Mouse (Mus musculus): ENCODE results near the gene Tcf21. TPM values are rescaled to one million over a fixed set of nuclear protein-coding genes. Genes with fewer than 3 reads are reported as not detected.

Gene Tcf21
- polyA plus RNA-seq, 1 experiment from 2014 or later, result 0.26 TPM

DNA sequence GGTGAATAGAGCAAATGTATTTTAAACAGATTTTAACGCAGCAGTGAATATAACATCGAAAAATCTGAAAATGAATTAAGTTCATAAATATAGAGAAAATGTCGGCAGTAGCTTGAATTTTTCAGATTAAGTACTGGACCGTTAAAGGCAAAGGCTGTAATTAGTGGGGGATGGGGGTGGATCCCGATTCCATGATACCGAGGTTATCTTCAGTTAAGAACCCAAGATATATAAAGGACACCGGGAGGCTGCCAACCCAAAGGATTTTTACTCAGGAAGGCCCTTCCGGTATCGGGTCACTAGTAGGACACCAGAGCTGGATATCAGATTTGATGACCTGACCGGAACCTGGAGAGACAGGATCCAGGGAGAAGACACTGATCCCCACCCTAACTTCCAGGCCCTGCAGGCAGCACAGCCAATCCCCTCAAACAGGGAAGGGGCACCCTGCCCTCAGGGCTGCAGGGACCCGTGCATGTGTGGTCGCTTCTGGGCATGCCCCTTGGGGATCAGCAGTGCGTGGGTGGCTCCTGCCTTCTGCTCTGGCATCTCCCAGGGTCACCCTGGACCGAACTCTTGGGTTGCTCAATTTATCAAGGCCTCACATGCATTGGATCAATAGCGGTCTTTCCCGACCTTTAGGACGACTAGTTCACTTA lies 22.9 kb upstream of the Tcf21 start:
- Histone ChIP-seq H3K27ac (ENCODE audit: low read depth, low read length) (no peak overlapping the region), H3K4me2 (replicated peaks; ENCODE audit: low read depth, low read length) (no peak overlapping the region), H3K9ac (ENCODE audit: low read depth, low read length) (no peak overlapping the region), H3K27me3 (ENCODE audit: control insufficient read depth, insufficient read depth, low read length) (peaks cover 53% of the 10 kb centered on the region), H3K4me1 (replicated peaks; ENCODE audit: control insufficient read depth, insufficient read depth, low read length) (no peaks in the 10 kb centered on the region), H3K36me3 (ENCODE audit: control insufficient read depth, insufficient read depth, low read length) (no peaks in the 10 kb centered on the region), H3K9me3 (ENCODE audit: control insufficient read depth, low read length) (no peaks in the 10 kb centered on the region), H3K4me3 (ENCODE audit: low read depth, low read length) (no peak overlapping the region)
- DNase-seq (ENCODE audit: low spot score) (no peak), ATAC-seq (ENCODE audit: low FRiP score) (peak; percentile 51; the same call in 1 of the 2 replicates)
- 3% methylated on average over 17 of the region's 17 CpGs for WGBS

DNA sequence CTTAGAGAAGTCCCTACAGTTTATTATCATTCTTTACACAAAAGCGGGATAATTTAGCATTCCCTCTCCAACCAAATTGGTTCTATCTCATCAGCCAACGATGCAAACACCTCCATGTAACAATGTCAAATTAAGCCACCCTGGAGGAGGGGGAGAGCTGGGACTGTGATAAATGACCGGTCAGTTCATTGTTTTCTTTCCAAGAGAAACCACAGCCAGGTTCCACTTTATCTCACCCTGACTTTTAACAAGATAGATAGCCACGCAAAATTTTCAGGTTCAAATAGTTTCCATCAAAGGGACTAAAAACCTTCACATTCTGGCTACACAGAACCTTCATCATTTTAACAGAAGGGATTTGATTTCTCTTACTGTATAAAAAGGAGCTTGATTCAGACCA lies 22.1 kb upstream of the Tcf21 start:
- Histone ChIP-seq H3K9me3 (ENCODE audit: control insufficient read depth, low read length) (no peaks in the 10 kb centered on the region), H3K27me3 (ENCODE audit: control insufficient read depth, insufficient read depth, low read length) (peaks cover 57% of the 10 kb centered on the region), H3K4me1 (replicated peaks; ENCODE audit: control insufficient read depth, insufficient read depth, low read length) (no peaks in the 10 kb centered on the region), H3K27ac (ENCODE audit: low read depth, low read length) (no peak overlapping the region), H3K4me3 (ENCODE audit: low read depth, low read length) (no peak overlapping the region), H3K4me2 (replicated peaks; ENCODE audit: low read depth, low read length) (no peak overlapping the region), H3K9ac (ENCODE audit: low read depth, low read length) (no peak overlapping the region), H3K36me3 (ENCODE audit: control insufficient read depth, insufficient read depth, low read length) (no peaks in the 10 kb centered on the region)
- DNase-seq (ENCODE audit: low spot score) (peak; percentile 34), ATAC-seq (ENCODE audit: low FRiP score) (no peak)
- WGBS, result 2% methylated on average over 4 of the region's 4 CpGs

DNA sequence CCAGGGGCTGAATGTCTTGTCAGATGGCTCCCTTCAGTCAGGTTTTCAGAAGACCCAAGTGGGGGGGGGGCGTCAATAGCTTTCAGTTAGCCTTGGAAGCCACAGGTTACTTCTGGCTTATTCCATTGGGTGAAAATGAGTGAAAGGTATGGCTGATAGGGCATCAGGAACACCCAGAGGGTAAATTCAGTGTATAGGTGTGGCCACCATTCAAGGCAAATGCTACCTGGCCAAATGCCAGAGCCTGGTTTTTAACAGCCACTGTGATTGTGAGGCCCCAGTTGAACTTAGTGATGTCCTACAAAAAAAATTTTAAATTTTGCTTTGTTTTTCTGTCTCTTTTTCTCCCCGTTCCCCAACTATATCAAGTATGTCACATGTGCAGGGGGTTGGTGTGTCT lies 6.3 kb upstream of the Tcf21 start:
- WGBS, result 88% methylated on average over 2 of the region's 2 CpGs
- H3K4me1 ChIP-seq (replicated peaks; ENCODE audit: control insufficient read depth, insufficient read depth, low read length), result no peaks in the 10 kb centered on the region
- no peak overlapping the region for H3K9ac ChIP-seq (ENCODE audit: low read depth, low read length)
- H3K9me3 ChIP-seq (ENCODE audit: control insufficient read depth, low read length), result no peaks in the 10 kb centered on the region
- ATAC-seq (ENCODE audit: low FRiP score) (no peak), DNase-seq (ENCODE audit: low spot score) (no peak)
- H3K4me3 ChIP-seq (ENCODE audit: low read depth, low read length), result no peak overlapping the region
- peaks cover 29% of the 10 kb centered on the region for H3K27me3 ChIP-seq (ENCODE audit: control insufficient read depth, insufficient read depth, low read length)
- no peaks in the 10 kb centered on the region for H3K36me3 ChIP-seq (ENCODE audit: control insufficient read depth, insufficient read depth, low read length)
- H3K27ac ChIP-seq (ENCODE audit: low read depth, low read length), result no peak overlapping the region
- no peak overlapping the region for H3K4me2 ChIP-seq (replicated peaks; ENCODE audit: low read depth, low read length)

DNA sequence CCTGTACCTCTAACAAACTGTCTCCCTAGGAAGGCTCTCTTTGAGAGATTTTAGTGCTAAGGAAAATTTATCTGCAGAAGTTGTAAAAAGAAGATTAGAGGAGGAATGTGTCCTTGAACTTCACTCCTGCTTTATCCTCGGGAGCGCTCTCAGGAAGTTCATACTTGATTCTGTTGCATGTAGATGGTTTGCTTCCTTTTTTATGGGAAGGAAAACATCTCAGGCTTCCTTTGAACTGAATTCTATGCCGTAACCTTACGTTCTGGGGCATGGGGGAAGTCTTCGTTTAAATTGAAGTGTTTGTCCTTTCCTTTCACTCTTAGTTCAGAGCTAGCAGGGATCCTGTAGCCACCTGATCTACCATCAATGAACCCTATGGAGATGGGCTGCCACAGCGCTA lies 2.9 kb upstream of the Tcf21 start:
- no peak for DNase-seq (ENCODE audit: low spot score)
- H3K4me2 ChIP-seq (replicated peaks; ENCODE audit: low read depth, low read length), result no peak overlapping the region
- H3K27me3 ChIP-seq (ENCODE audit: control insufficient read depth, insufficient read depth, low read length), result peaks cover 58% of the 10 kb centered on the region
- H3K27ac ChIP-seq (ENCODE audit: low read depth, low read length), result no peak overlapping the region
- no peak overlapping the region for H3K9ac ChIP-seq (ENCODE audit: low read depth, low read length)
- H3K4me1 ChIP-seq (replicated peaks; ENCODE audit: control insufficient read depth, insufficient read depth, low read length), result no peaks in the 10 kb centered on the region; the same call in 1 of the 2 replicates
- no peak for ATAC-seq (ENCODE audit: low FRiP score)
- no peak overlapping the region for H3K4me3 ChIP-seq (ENCODE audit: low read depth, low read length)
- no peaks in the 10 kb centered on the region for H3K9me3 ChIP-seq (ENCODE audit: control insufficient read depth, low read length)
- H3K36me3 ChIP-seq (ENCODE audit: control insufficient read depth, insufficient read depth, low read length), result no peaks in the 10 kb centered on the region
- 11% methylated on average over 6 of the region's 6 CpGs for WGBS

DNA sequence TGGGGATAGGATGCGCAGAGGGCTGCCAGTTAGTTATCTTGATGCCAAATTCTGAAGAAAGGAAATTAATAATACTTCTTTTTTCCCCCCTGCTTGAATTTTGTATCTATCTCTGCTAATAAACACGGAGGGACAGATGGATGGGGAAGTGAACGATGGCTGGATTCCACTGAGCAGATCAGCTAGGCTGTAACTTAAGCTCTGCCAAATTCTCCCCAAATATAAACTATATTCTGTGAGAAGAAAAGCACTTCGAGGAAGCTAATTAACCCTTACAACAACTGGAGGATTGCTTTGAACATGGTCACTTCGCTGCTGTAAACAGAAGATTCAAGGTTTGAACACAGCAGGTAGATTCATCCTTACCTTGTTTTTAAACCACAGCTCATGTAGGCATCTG lies 2.5 kb upstream of the Tcf21 start:
- no peak overlapping the region for H3K4me2 ChIP-seq (replicated peaks; ENCODE audit: low read depth, low read length)
- no peaks in the 10 kb centered on the region for H3K9me3 ChIP-seq (ENCODE audit: control insufficient read depth, low read length)
- WGBS, result 16% methylated on average over 5 of the region's 5 CpGs
- DNase-seq (ENCODE audit: low spot score) (no peak), ATAC-seq (ENCODE audit: low FRiP score) (no peak)
- H3K27me3 ChIP-seq (ENCODE audit: control insufficient read depth, insufficient read depth, low read length), result peaks cover 62% of the 10 kb centered on the region
- no peak overlapping the region for H3K27ac ChIP-seq (ENCODE audit: low read depth, low read length)
- H3K9ac ChIP-seq (ENCODE audit: low read depth, low read length), result no peak overlapping the region
- H3K4me1 ChIP-seq (replicated peaks; ENCODE audit: control insufficient read depth, insufficient read depth, low read length), result no peaks in the 10 kb centered on the region; the same call in 1 of the 2 replicates
- H3K4me3 ChIP-seq (ENCODE audit: low read depth, low read length), result no peak overlapping the region
- no peaks in the 10 kb centered on the region for H3K36me3 ChIP-seq (ENCODE audit: control insufficient read depth, insufficient read depth, low read length)

DNA sequence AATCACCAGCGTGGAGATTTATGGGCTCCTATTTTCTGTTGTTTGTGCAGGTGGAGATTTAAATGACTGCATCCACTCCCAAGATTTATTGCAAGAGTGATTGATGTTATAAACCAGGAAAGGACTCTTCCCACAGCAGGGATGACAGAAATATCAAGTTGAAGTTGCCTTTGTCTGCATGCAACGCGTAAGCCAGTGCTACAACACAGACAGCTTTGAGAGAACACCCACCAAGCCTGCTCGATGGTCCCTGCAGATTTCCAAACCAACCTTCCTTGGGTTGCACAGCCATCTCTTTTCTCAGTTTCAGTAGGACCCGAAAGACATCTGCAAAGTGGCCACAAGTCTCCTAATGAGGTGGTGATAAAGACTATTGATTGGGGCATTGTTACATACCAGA lies 1.7 kb upstream of the Tcf21 start:
- no peak for ATAC-seq (ENCODE audit: low FRiP score)
- Histone ChIP-seq H3K9ac (ENCODE audit: low read depth, low read length) (no peak overlapping the region), H3K4me2 (replicated peaks; ENCODE audit: low read depth, low read length) (no peak overlapping the region), H3K27ac (ENCODE audit: low read depth, low read length) (no peak overlapping the region), H3K4me1 (replicated peaks; ENCODE audit: control insufficient read depth, insufficient read depth, low read length) (no peaks in the 10 kb centered on the region; the same call in 1 of the 2 replicates), H3K9me3 (ENCODE audit: control insufficient read depth, low read length) (no peaks in the 10 kb centered on the region), H3K27me3 (ENCODE audit: control insufficient read depth, insufficient read depth, low read length) (peaks cover 65% of the 10 kb centered on the region), H3K4me3 (ENCODE audit: low read depth, low read length) (no peak overlapping the region), H3K36me3 (ENCODE audit: control insufficient read depth, insufficient read depth, low read length) (no peaks in the 10 kb centered on the region)
- peak; percentile 46 for DNase-seq (ENCODE audit: low spot score)
- WGBS, result 3% methylated on average over 5 of the region's 5 CpGs

DNA sequence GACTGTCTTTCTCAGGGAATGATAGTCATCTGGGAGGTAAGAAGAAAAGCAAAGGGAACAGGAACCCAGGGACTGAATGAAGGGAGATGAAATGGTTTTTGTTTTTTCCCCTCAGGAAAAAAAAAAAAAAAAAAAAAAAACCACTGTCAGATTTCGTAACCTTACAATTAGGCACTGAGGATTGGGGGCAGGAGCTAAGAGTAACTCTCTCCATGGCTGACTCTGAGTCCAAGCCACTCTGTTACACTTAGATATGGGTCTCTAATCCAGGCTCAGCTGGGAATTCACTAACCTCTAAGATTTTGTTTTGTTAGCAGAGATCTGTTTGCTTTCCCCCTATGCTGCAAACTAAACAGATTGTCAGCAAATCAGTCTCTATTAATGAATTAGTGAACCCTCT lies 1.3 kb upstream of the Tcf21 start:
- no peak overlapping the region for H3K27ac ChIP-seq (ENCODE audit: low read depth, low read length)

DNA sequence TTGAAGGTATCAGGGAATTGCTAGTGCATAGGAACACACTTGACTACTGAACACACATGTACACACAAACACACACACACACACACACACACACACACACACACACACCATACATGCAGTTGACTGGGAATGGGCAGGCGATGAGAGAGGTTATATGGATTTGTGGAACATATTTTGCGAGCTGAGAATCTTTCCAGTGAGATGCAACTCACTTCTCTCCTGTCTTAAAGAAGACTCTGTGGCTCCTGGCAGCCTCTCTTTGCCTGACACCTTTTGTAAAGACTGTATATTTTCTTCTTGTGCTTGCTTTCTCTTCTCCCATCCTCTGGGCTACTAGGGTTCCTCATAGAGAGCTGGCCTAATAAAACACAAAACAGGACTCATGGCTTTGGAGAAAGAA lies 867 bp upstream of the Tcf21 start:
- Histone ChIP-seq H3K9me3 (ENCODE audit: control insufficient read depth, low read length) (no peaks in the 10 kb centered on the region), H3K4me2 (replicated peaks; ENCODE audit: low read depth, low read length) (no peak overlapping the region), H3K27ac (ENCODE audit: low read depth, low read length) (no peak overlapping the region), H3K27me3 (ENCODE audit: control insufficient read depth, insufficient read depth, low read length) (peaks cover 73% of the 10 kb centered on the region), H3K36me3 (ENCODE audit: control insufficient read depth, insufficient read depth, low read length) (no peaks in the 10 kb centered on the region), H3K4me3 (ENCODE audit: low read depth, low read length) (no peak overlapping the region), H3K9ac (ENCODE audit: low read depth, low read length) (no peak overlapping the region), H3K4me1 (replicated peaks; ENCODE audit: control insufficient read depth, insufficient read depth, low read length) (no peaks in the 10 kb centered on the region; the same call in 1 of the 2 replicates)
- ATAC-seq (ENCODE audit: low FRiP score) (no peak), DNase-seq (ENCODE audit: low spot score) (peak; percentile 40)
- WGBS, result 8% methylated on average over 2 of the region's 2 CpGs

More for the DNA sequence above, 1.3 kb upstream of the Tcf21 start:
- ATAC-seq (ENCODE audit: low FRiP score) (no peak), DNase-seq (ENCODE audit: low spot score) (no peak)
- Histone ChIP-seq H3K4me2 (replicated peaks; ENCODE audit: low read depth, low read length) (no peak overlapping the region), H3K36me3 (ENCODE audit: control insufficient read depth, insufficient read depth, low read length) (no peaks in the 10 kb centered on the region), H3K4me1 (replicated peaks; ENCODE audit: control insufficient read depth, insufficient read depth, low read length) (no peaks in the 10 kb centered on the region; the same call in 1 of the 2 replicates), H3K9ac (ENCODE audit: low read depth, low read length) (no peak overlapping the region), H3K4me3 (ENCODE audit: low read depth, low read length) (no peak overlapping the region), H3K27me3 (ENCODE audit: control insufficient read depth, insufficient read depth, low read length) (peaks cover 69% of the 10 kb centered on the region), H3K9me3 (ENCODE audit: control insufficient read depth, low read length) (no peaks in the 10 kb centered on the region)
- 0% methylated on average over 1 of the region's 1 CpGs for WGBS

DNA sequence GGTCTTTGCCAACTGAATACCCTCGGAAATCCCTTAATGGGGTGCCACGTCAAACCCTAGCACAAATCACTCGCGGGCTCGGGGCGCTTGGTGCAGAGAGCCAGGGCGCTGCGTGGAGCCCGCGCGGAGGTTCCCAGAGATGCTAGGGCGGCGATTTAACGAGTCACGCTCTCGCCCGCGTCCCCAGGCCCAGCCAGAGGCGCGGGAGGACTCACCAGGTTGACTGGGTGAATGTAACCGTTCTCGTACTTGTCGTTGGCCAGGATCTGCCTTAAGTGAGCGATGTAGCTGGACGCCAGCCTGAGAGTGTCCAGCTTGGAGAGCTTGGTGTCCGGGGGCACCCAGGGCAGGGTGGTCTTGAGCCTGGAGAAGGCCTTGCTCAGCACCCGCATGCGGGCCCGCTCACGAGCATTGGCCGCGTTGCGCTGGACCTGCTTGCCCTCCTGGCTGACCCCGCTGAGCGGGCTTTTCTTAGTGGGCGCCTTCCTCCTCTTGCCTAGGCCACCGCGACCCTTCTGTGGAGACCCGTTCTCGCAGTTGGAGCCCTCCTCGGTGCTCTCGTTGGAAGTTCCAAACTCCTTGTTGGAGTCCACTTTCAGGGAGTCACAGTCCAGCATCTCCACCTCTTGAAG lies 619 bp downstream of the Tcf21 start:
- Histone ChIP-seq H3K4me3 (ENCODE audit: low read depth, low read length) (no peak overlapping the region), H3K9me3 (ENCODE audit: control insufficient read depth, low read length) (no peaks in the 10 kb centered on the region), H3K4me1 (replicated peaks; ENCODE audit: control insufficient read depth, insufficient read depth, low read length) (no peaks in the 10 kb centered on the region; the same call in 1 of the 2 replicates), H3K27me3 (ENCODE audit: control insufficient read depth, insufficient read depth, low read length) (peaks cover 85% of the 10 kb centered on the region), H3K27ac (ENCODE audit: low read depth, low read length) (no peak overlapping the region), H3K4me2 (replicated peaks; ENCODE audit: low read depth, low read length) (no peak overlapping the region), H3K36me3 (ENCODE audit: control insufficient read depth, insufficient read depth, low read length) (no peaks in the 10 kb centered on the region), H3K9ac (ENCODE audit: low read depth, low read length) (no peak overlapping the region)
- ATAC-seq (ENCODE audit: low FRiP score) (peak; percentile 38; the same call in 1 of the 2 replicates), DNase-seq (ENCODE audit: low spot score) (peak; percentile 68)
- WGBS, result 0% methylated on average over 42 of the region's 42 CpGs
